Mouse (Mus musculus) myocyte (in vitro differentiated cells): ENCODE data around the gene Smco1. TPM values are rescaled to one million over a fixed set of nuclear protein-coding genes. Genes with fewer than 3 reads are reported as not detected.

Source experiments
- H3K27me3 ChIP-seq: one replicate; pipeline ENCODE4 v1.6.1; 2011; ENCODE audit not compliant: control insufficient read depth, insufficient read depth, insufficient read length
- H3K36me3 ChIP-seq: one replicate; pipeline ENCODE4 v1.6.1; 2011; ENCODE audit not compliant: control insufficient read depth, insufficient read depth
- H3K4me2 ChIP-seq: one replicate; pipeline ENCODE4 v1.6.1; 2011; ENCODE audit warnings: low read depth, control low read depth
- H3K4me3 ChIP-seq: one replicate; pipeline ENCODE4 v1.5.1; 2011; ENCODE audit warnings: mild to moderate bottlenecking, control low read depth, moderate library complexity
- H3K79me2 ChIP-seq: one replicate; pipeline ENCODE4 v1.6.1; 2011; ENCODE audit not compliant: control insufficient read depth, insufficient read depth
- H3ac ChIP-seq: one replicate; pipeline ENCODE4 v1.6.1; 2011; ENCODE audit not compliant: control insufficient read depth, insufficient read length
- CEBPB ChIP-seq: IDR thresholded peaks from 2 replicates; pipeline ENCODE4 v1.6.1; 2011; ENCODE audit warnings: mild to moderate bottlenecking, moderate library complexity; ENCODE audit not compliant: poor library complexity, insufficient read depth, severe bottlenecking
- E2F4 ChIP-seq: IDR thresholded peaks from one replicate; pipeline ENCODE4 v1.6.1; 2011; ENCODE audit warnings: mild to moderate bottlenecking, control low read depth, moderate library complexity; ENCODE audit not compliant: insufficient read depth
- MAX ChIP-seq: IDR thresholded peaks from one replicate; pipeline ENCODE4 v1.6.1; 2011; ENCODE audit warnings: low read depth, mild to moderate bottlenecking, control low read depth
- MYOD1 ChIP-seq, 3 experiments: IDR thresholded peaks; one replicate each; pipeline ENCODE4 v1.6.1; 2011; ENCODE audit warnings: control low read depth in 2 of 3, low read depth in 2 of 3, mild to moderate bottlenecking in 2 of 3, moderate library complexity in 1 of 3; ENCODE audit not compliant: insufficient read length in 2 of 3, control insufficient read depth in 1 of 3
- MYOG ChIP-seq, 3 experiments: IDR thresholded peaks; one replicate each; pipeline ENCODE4 v1.6.1; 2011; ENCODE audit warnings: control low read depth in 2 of 3, low read depth in 2 of 3, mild to moderate bottlenecking in 2 of 3; ENCODE audit not compliant: insufficient read length in 2 of 3, control insufficient read depth in 1 of 3, insufficient read depth in 1 of 3
- POLR2A ChIP-seq: IDR thresholded peaks from one replicate; pipeline ENCODE4 v1.6.1; 2011; ENCODE audit warnings: low read depth, mild to moderate bottlenecking, control low read depth, moderate library complexity; ENCODE audit not compliant: insufficient read length
- POLR2AphosphoS2 ChIP-seq: IDR thresholded peaks from one replicate; pipeline ENCODE4 v1.6.1; 2011; ENCODE audit warnings: low read depth, control low read depth; ENCODE audit not compliant: insufficient read length
- REST ChIP-seq: IDR thresholded peaks from one replicate; pipeline ENCODE4 v1.6.1; 2011; ENCODE audit warnings: mild to moderate bottlenecking, control low read depth, moderate library complexity; ENCODE audit not compliant: insufficient read depth, insufficient read length
- SRF ChIP-seq: IDR thresholded peaks from one replicate; pipeline ENCODE4 v1.6.1; 2011; ENCODE audit warnings: low read depth; ENCODE audit not compliant: control insufficient read depth, insufficient read length
- TCF12 ChIP-seq: IDR thresholded peaks from one replicate; pipeline ENCODE4 v1.6.1; 2011; ENCODE audit warnings: mild to moderate bottlenecking, control low read depth; ENCODE audit not compliant: poor library complexity, insufficient read depth, severe bottlenecking
- TCF3 ChIP-seq: IDR thresholded peaks from one replicate; pipeline ENCODE4 v1.6.1; 2011; ENCODE audit warnings: low read depth, control low read depth; ENCODE audit not compliant: insufficient read length
- USF1 ChIP-seq: IDR thresholded peaks from one replicate; pipeline ENCODE4 v1.6.1; 2011; ENCODE audit warnings: low read depth, mild to moderate bottlenecking, control low read depth, moderate library complexity
- polyA plus RNA-seq: library from polyadenylated mRNA; unstranded; fragments of >200 nt; fragmentation: generic; extraction: Trizol; gene quantifications from one replicate; pipeline ENCODE4 v1.2.1, GENCODE M21; 2012; ENCODE audit warnings: missing spikeins

The Smco1 gene
- polyA plus RNA-seq, 1 experiment, result not detected

DNA sequence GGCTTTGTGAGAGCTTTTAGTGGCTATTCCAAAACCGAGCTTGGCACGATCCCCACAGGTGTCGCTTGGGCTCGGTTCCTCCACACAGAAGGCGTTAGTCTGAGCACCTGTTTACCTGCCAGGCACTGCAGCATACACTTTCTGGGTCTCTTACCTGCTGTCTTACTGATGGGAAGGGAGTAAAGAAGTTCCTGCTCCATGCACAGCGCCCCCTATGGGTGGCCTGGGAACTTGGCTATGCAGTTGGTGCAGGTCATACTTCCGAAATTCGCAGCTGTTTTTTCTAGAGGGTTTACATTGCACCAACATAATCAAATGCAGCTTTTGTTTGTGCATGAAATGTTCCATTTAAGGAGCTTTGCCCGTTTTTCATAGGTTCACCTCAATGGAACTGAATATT lies 2.1 kb downstream of the Smco1 start:
- peaks cover 6% of the 10 kb centered on the region for H3K79me2 ChIP-seq
- H3ac ChIP-seq, result no peak overlapping the region
- H3K4me3 ChIP-seq, result no peak overlapping the region
- TF ChIP-seq MYOG (IDR thresholded peaks at IDR 0.05; ENCODE audit: control insufficient read depth in 1 of 3, insufficient read depth in 1 of 3, insufficient read length in 2 of 3, low read depth in 2 of 3) (no peak), USF1 (no peak), E2F4 (no peak), POLR2AphosphoS2 (no peak), TCF3 (no peak), TCF12 (no peak), CEBPB (no peak), MAX (no peak), REST (no peak), SRF (no peak), MYOD1 (IDR thresholded peaks at IDR 0.05; ENCODE audit: control insufficient read depth in 1 of 3, insufficient read length in 2 of 3, low read depth in 2 of 3) (no peak), POLR2A (no peak)
- H3K4me2 ChIP-seq, result no peak overlapping the region
- no peaks in the 10 kb centered on the region for H3K36me3 ChIP-seq
- H3K27me3 ChIP-seq, result no peaks in the 10 kb centered on the region

DNA sequence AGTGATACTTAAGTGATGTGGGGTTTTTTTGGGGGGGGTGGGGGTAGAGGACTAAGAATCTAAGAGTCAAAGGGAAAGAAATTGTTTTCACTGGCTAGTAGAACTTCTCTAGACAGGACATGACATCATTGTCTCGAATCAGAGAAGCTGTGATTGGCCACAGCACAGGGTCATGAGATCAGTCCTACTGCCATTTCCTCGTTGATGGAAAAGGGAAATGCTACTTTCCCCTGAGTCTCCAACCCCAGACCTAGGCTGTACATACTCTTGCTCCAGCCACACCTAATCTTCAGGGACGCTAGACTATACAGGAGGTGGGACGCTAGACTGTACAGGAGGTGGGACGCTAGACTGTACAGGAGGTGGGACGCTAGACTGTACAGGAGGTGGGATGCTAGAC lies 3.8 kb downstream of the Smco1 start:
- Histone ChIP-seq H3K79me2 (peaks cover 23% of the 10 kb centered on the region), H3K4me3 (no peak overlapping the region), H3K36me3 (no peaks in the 10 kb centered on the region), H3ac (no peak overlapping the region), H3K4me2 (no peak overlapping the region), H3K27me3 (no peaks in the 10 kb centered on the region)
- TF ChIP-seq E2F4 (no peak), MAX (no peak), USF1 (no peak), TCF3 (no peak), POLR2AphosphoS2 (no peak), MYOD1 (IDR thresholded peaks at IDR 0.05; ENCODE audit: control insufficient read depth in 1 of 3, insufficient read length in 2 of 3, low read depth in 2 of 3) (no peak), REST (no peak), SRF (no peak)

DNA sequence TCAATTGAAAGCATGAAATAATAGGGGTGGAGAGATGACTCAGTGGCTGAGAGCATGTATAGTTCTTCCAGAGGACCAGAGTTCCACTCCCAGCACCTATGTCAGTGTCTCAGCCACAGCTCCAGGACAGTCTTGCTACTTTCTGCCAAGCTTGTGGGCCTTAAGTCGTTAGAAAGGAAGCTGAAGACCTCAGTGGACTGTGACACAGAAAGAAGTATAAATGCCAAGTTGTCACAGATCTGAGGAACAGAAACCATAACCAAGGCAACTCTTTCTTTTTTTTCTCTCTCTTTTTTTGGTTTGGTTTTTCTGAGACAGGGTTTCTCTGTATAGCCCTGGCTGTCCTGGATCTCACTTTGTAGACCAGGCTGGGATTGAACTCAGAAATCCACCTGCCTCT lies 4.6 kb downstream of the Smco1 start:
- TF ChIP-seq POLR2AphosphoS2 (no peak), TCF12 (no peak), MYOG (IDR thresholded peaks at IDR 0.05; ENCODE audit: control insufficient read depth in 1 of 3, insufficient read depth in 1 of 3, insufficient read length in 2 of 3, low read depth in 2 of 3) (no peak), MYOD1 (IDR thresholded peaks at IDR 0.05; ENCODE audit: control insufficient read depth in 1 of 3, insufficient read length in 2 of 3, low read depth in 2 of 3) (no peak), TCF3 (no peak), CEBPB (no peak), MAX (no peak), REST (no peak)
- Histone ChIP-seq H3K36me3 (no peaks in the 10 kb centered on the region), H3K4me2 (no peak overlapping the region), H3K4me3 (no peak overlapping the region), H3ac (no peak overlapping the region), H3K27me3 (no peaks in the 10 kb centered on the region), H3K79me2 (peaks cover 30% of the 10 kb centered on the region)

DNA sequence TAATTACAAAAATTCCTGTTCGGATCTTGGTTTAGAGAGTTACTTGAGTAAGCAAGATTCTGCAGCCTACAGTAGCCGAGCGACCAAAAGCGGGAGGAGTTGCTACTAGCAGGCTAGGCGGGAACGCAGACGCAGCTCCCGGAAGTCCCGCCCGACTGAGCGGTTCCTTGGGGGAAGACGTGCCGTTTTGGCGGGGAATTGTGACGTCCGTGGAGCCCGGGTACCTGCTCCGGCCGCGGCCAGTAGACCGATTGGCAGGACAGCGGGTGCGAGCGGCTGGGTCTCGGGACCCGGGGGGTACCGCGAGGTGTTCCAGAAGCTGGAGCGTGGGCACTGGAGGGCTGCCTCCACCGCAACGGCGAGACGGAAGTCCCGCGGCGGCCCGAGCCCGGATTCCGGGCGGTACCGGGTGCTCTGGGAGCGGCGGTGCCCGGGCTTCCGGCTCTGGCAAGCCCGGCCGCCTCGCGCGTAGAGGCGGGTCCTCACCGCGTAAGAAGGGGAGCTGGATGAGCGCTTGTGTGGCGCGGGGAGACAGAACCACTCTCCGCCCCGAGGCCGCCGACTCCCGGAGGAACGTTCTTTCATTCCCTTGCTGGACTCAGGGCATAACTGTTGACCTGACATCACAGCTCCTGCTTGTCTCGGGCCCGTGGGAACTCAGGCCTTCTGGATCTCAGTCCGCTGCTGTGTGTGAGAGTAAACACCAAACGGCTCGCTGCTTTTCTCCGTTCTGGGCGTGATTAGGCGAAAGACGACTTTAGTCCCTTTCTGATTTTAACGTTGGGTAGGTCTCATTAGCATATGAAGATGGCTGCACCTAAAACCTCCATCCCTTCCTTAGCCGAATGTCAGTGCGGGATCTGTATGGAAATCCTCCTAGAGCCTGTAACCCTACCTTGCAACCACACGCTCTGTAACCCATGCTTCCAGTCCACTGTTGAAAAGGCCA lies 6.3 kb downstream of the Smco1 start, which contains the start of gene Rnf168:
TSS of gene Rnf168 (plus strand) at position 152 of the 949 bp plus-strand sequence.
- H3K27me3 ChIP-seq, result no peaks in the 10 kb centered on the region
- H3ac ChIP-seq, result peak within 1 kb of the TSS; percentile 32
- TF ChIP-seq E2F4, result peak; percentile 68
- peak; percentile 81 for TF ChIP-seq POLR2A
- no peak for TF ChIP-seq MYOD1 (IDR thresholded peaks at IDR 0.05; ENCODE audit: control insufficient read depth in 1 of 3, insufficient read length in 2 of 3, low read depth in 2 of 3)
- peak; percentile 76 for TF ChIP-seq POLR2AphosphoS2
- peak within 1 kb of the TSS; percentile 74 for H3K4me2 ChIP-seq
- H3K36me3 ChIP-seq, result no peaks in the 10 kb centered on the region
- H3K4me3 ChIP-seq, result peak within 1 kb of the TSS; percentile 89
- peaks cover 36% of the 10 kb centered on the region for H3K79me2 ChIP-seq

DNA sequence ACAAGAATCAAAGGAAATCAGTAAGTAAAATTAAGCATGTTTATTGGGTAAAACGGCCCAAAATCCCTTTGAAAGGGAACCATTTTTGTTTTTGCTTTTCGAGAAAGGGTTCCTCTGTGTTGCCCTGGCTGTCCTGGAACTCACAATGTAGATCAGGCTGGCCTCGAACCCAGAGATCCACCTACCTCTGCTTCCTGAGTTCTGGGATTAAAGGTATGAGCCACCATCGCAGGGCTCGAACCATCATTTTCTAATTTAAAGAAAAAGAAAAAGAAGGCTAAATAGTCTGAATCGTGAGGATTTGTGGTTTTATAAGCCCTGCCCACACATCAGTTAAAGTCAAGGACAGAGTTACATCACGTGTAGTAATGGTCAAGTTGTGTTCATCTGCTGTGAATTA lies 7.1 kb downstream of the Smco1 start:
- Histone ChIP-seq H3K79me2 (peaks cover 36% of the 10 kb centered on the region), H3K4me2 (peak overlapping the region; percentile 74), H3ac (peak overlapping the region; percentile 32), H3K4me3 (peak overlapping the region; percentile 89), H3K36me3 (peaks cover 4% of the 10 kb centered on the region), H3K27me3 (no peaks in the 10 kb centered on the region)
- TF ChIP-seq MYOG (IDR thresholded peaks at IDR 0.05; ENCODE audit: control insufficient read depth in 1 of 3, insufficient read depth in 1 of 3, insufficient read length in 2 of 3, low read depth in 2 of 3) (no peak), E2F4 (no peak), MAX (no peak), POLR2AphosphoS2 (no peak), CEBPB (no peak), USF1 (no peak), SRF (no peak), TCF12 (no peak), REST (no peak), TCF3 (no peak), MYOD1 (IDR thresholded peaks at IDR 0.05; ENCODE audit: control insufficient read depth in 1 of 3, insufficient read length in 2 of 3, low read depth in 2 of 3) (no peak), POLR2A (no peak)
